Comparison of ENCODE assay signal across 27 mouse cellular contexts in genomic region chr12:45686765-45687164, GRCm38 (mm10).
"Had no signal": no experiment of that assay in that cellular context is flagged by ENCODE, and none has a peak within 500 bp of the region (broad histone marks: within the 10 kb centered on the region; RNA-seq: fewer than 3 reads in every experiment).

No protein-coding gene starts in this region.

- H3K9me3 ChIP-seq: heart, embryonic 13.5 days; heart, embryonic 15.5 days; hindbrain, embryonic 13.5 days; hindbrain, embryonic 15.5 days; kidney, embryonic 15.5 days; limb, embryonic 13.5 days; limb, embryonic 15.5 days; liver, embryonic 12.5 days had no signal

- DNase-seq: gastrocnemius, postnatal 14 days; gastrocnemius, postnatal 36 days; heart, adult 11 months; heart, adult 2 months; heart, postnatal 14 days; heart, postnatal 36 days; kidney, adult 11 months; kidney, adult 2 months; kidney, adult 9 months; kidney, postnatal 14 days; kidney, postnatal 36 days; layer of hippocampus, adult 9-11 months; layer of hippocampus, postnatal 36 days; left cerebral cortex, postnatal 4 days had no signal

- ATAC-seq: hindbrain, postnatal 0 days; intestine, embryonic 16.5 days; liver, embryonic 12.5 days had no signal

- H3K36me3 ChIP-seq: heart, embryonic 13.5 days; heart, embryonic 15.5 days; hindbrain, embryonic 13.5 days; hindbrain, embryonic 15.5 days; kidney, embryonic 15.5 days; limb, embryonic 13.5 days; limb, embryonic 15.5 days; liver, embryonic 12.5 days had no signal

- H3K9ac ChIP-seq: heart, embryonic 13.5 days; heart, embryonic 15.5 days; hindbrain, embryonic 13.5 days; hindbrain, embryonic 15.5 days; kidney, embryonic 15.5 days; limb, embryonic 13.5 days; limb, embryonic 15.5 days; liver, embryonic 12.5 days; liver, embryonic 14.5 days had no signal

- H3K27ac ChIP-seq: heart, adult 2 months; heart, embryonic 13.5 days; heart, embryonic 15.5 days; hindbrain, embryonic 13.5 days; hindbrain, embryonic 15.5 days; hindbrain, postnatal 0 days; kidney, embryonic 15.5 days; kidney, postnatal 0 days; limb, embryonic 13.5 days; limb, embryonic 15.5 days; liver, embryonic 12.5 days; liver, embryonic 14.5 days had no signal

- H3K27me3 ChIP-seq: heart, embryonic 13.5 days; heart, embryonic 15.5 days; hindbrain, embryonic 13.5 days; hindbrain, embryonic 15.5 days; kidney, embryonic 15.5 days; limb, embryonic 13.5 days; limb, embryonic 15.5 days; liver, embryonic 12.5 days had no signal

- H3K4me1 ChIP-seq: heart, embryonic 13.5 days; heart, embryonic 15.5 days; hindbrain, embryonic 13.5 days; hindbrain, embryonic 15.5 days; kidney, embryonic 15.5 days; limb, embryonic 13.5 days; limb, embryonic 15.5 days; liver, embryonic 12.5 days had no signal

- H3K4me2 ChIP-seq: heart, embryonic 11.5 days; heart, embryonic 13.5 days; heart, embryonic 15.5 days; hindbrain, embryonic 13.5 days; hindbrain, embryonic 15.5 days; kidney, embryonic 15.5 days; limb, embryonic 13.5 days; limb, embryonic 15.5 days; liver, embryonic 12.5 days had no signal

- H3K4me3 ChIP-seq: heart, adult 2 months; heart, embryonic 13.5 days; heart, embryonic 15.5 days; hindbrain, embryonic 13.5 days; hindbrain, embryonic 15.5 days; kidney, embryonic 15.5 days; limb, embryonic 13.5 days; limb, embryonic 15.5 days; liver, embryonic 12.5 days had no signal
